Mouse (Mus musculus) limb, embryonic 14.5 days (tissue): ENCODE results near the gene 4933415A04Rik. TPM values are rescaled to one million over a fixed set of nuclear protein-coding genes. Genes with fewer than 3 reads are reported as not detected.

ENCODE experiments used
- ATAC-seq: fragments of 200-750 bp; cut with Nextera tagmentation; 2 replicates; pipeline ENCODE4 v1.8.0; 2017; ENCODE audit warnings: low read depth, moderate number of reproducible peaks, moderate TSS enrichment; ENCODE audit not compliant: low FRiP score
- DNase-seq: peaks from one replicate; pipeline ENCODE4 v3.0.0-alpha.2; 2015; ENCODE audit warnings: low spot score
- H3K27ac ChIP-seq: fragments of 300-500 bp; sonication (generic); replicated peaks from 2 replicates; pipeline ENCODE4 v1.5.1; 2014; ENCODE audit warnings: low read depth, mild to moderate bottlenecking, low read length, moderate library complexity, mixed read lengths
- H3K27me3 ChIP-seq: fragments of 300-500 bp; sonication (generic); 2 replicates; pipeline ENCODE4 v1.6.1; 2014; ENCODE audit warnings: low read length, mixed read lengths; ENCODE audit not compliant: control insufficient read depth, insufficient read depth
- H3K36me3 ChIP-seq: fragments of 300-500 bp; sonication (generic); 2 replicates; pipeline ENCODE4 v1.6.1; 2014; ENCODE audit warnings: mild to moderate bottlenecking, low read length, moderate library complexity, mixed read lengths; ENCODE audit not compliant: control insufficient read depth, insufficient read depth
- H3K4me1 ChIP-seq: fragments of 300-500 bp; sonication (generic); 2 replicates; pipeline ENCODE4 v1.6.1; 2014; ENCODE audit warnings: antibody characterized with exemption, low read length, mixed read lengths; ENCODE audit not compliant: control insufficient read depth, insufficient read depth
- H3K4me2 ChIP-seq: fragments of 300-500 bp; sonication (generic); replicated peaks from 2 replicates; pipeline ENCODE4 v1.6.1; 2014; ENCODE audit warnings: low read depth, mild to moderate bottlenecking, low read length, moderate library complexity; ENCODE audit not compliant: severe bottlenecking
- H3K4me3 ChIP-seq: fragments of 300-500 bp; sonication (generic); replicated peaks from 2 replicates; pipeline ENCODE4 v1.5.1; 2014; ENCODE audit warnings: low read length
- H3K9ac ChIP-seq: fragments of 300-500 bp; sonication (generic); 2 replicates; pipeline ENCODE4 v1.6.1; 2014; ENCODE audit warnings: mild to moderate bottlenecking, low read depth, low read length, moderate library complexity; ENCODE audit not compliant: severe bottlenecking
- H3K9me3 ChIP-seq: fragments of 300-500 bp; sonication (generic); 2 replicates; pipeline ENCODE4 v1.6.1; 2016; ENCODE audit warnings: low read length; ENCODE audit not compliant: control insufficient read depth
- POLR2A ChIP-seq: fragments of 200-500 bp; IDR thresholded peaks from 2 replicates; pipeline ENCODE4 v1.8.0; 2012; ENCODE audit warnings: inconsistent platforms, mild to moderate bottlenecking, moderate library complexity, borderline replicate concordance; ENCODE audit not compliant: insufficient read depth, insufficient read length; ENCODE audit errors: extremely low read depth
- WGBS: fragments of 180-500 bp; shearing (Covaris S2); extraction: QIAGEN DNeasy Blood & Tissue Kit; methylation state at CpG from one replicate; pipeline ENCODE4 v1.1.7; 2014; 5-methylcytosine and 5-hydroxymethylcytosine counted together
- polyA plus RNA-seq, 2 experiments: library from polyadenylated mRNA; depleted of rRNA in 1 of 2; stranded (reverse) in 1 of 2; unstranded in 1 of 2; fragments of >200 nt; fragmentation: Nextera tagmentation in 1 of 2; extraction: Ambion mirVana in 1 of 2; gene quantifications; 2 replicates each; pipeline versions ENCODE4 v1.2.1 to v1.2.3; 2012 to 2014

The 4933415A04Rik gene
- polyA plus RNA-seq (2012; rRNA removed), result 0.61 and 0.70 TPM in 2 replicates
- 2.2 and 3.6 TPM in 2 replicates for polyA plus RNA-seq (2014; fragmentation: Nextera tagmentation; extraction: Ambion mirVana)

- 79% methylated on average over 7 of the region's 7 CpGs for WGBS
- no peaks in the 10 kb centered on the region for H3K27me3 ChIP-seq
- no peak within 1 kb of the TSS for H3K27ac ChIP-seq
- ATAC-seq, result no peak
- DNase-seq, result peak; percentile 73
- H3K9ac ChIP-seq, result no peak within 1 kb of the TSS
- no peak within 1 kb of the TSS for H3K4me2 ChIP-seq
- no peak for TF ChIP-seq POLR2A
- no peaks in the 10 kb centered on the region for H3K4me1 ChIP-seq
- H3K9me3 ChIP-seq, result no peaks in the 10 kb centered on the region
- peaks cover 24% of the 10 kb centered on the region for H3K36me3 ChIP-seq
- H3K4me3 ChIP-seq, result no peak within 1 kb of the TSS
Measured at GRCm38 (mm10) chr11:43586324-43587090, at the start of gene 4933415A04Rik. 4933415A04Rik (plus strand) TSS chr11:43587040.

- TF ChIP-seq POLR2A, result no peak
- Histone ChIP-seq H3K9me3 (no peaks in the 10 kb centered on the region), H3K9ac (no peak overlapping the region), H3K36me3 (peaks cover 27% of the 10 kb centered on the region), H3K4me3 (no peak overlapping the region), H3K4me2 (no peak overlapping the region), H3K27ac (no peak overlapping the region), H3K27me3 (no peaks in the 10 kb centered on the region), H3K4me1 (peaks cover 3% of the 10 kb centered on the region; the same call in 1 of the 2 replicates)
- no peak for ATAC-seq
- no peak for DNase-seq
- WGBS, result 91% methylated on average over 6 of the region's 6 CpGs
Measured at GRCm38 (mm10) chr11:43537074-43537473, 49.8 kb upstream of the 4933415A04Rik start.

GRCm38 (mm10) chr11:43539863-43540262 is 47.0 kb upstream of the 4933415A04Rik start:
- no peak overlapping the region for H3K27ac ChIP-seq
- ATAC-seq (no peak), DNase-seq (no peak)
- no peaks in the 10 kb centered on the region for H3K27me3 ChIP-seq
- TF ChIP-seq POLR2A, result no peak
- peaks cover 13% of the 10 kb centered on the region for H3K36me3 ChIP-seq
- H3K9ac ChIP-seq, result no peak overlapping the region
- H3K4me2 ChIP-seq, result no peak overlapping the region
- 14% methylated on average over 6 of the region's 6 CpGs for WGBS
- peaks cover 3% of the 10 kb centered on the region; the same call in 1 of the 2 replicates for H3K4me1 ChIP-seq
- no peak overlapping the region for H3K4me3 ChIP-seq
- no peaks in the 10 kb centered on the region for H3K9me3 ChIP-seq

- H3K4me1 ChIP-seq, result peaks cover 12% of the 10 kb centered on the region
- H3K36me3 ChIP-seq, result no peaks in the 10 kb centered on the region; the same call in 1 of the 2 replicates
- WGBS, result 88% methylated on average over 15 of the region's 15 CpGs
- no peak overlapping the region for H3K4me2 ChIP-seq
- TF ChIP-seq POLR2A, result no peak
- ATAC-seq (no peak), DNase-seq (no peak)
- no peak overlapping the region for H3K4me3 ChIP-seq
- H3K27me3 ChIP-seq, result no peaks in the 10 kb centered on the region
- no peak overlapping the region for H3K9ac ChIP-seq
- H3K9me3 ChIP-seq, result no peaks in the 10 kb centered on the region
- no peak overlapping the region for H3K27ac ChIP-seq
Measured at GRCm38 (mm10) chr11:43543711-43544466, 43.0 kb upstream of the 4933415A04Rik start.

- 83% methylated on average over 7 of the region's 7 CpGs for WGBS
- DNase-seq, result no peak
- no peak for ATAC-seq
- Histone ChIP-seq H3K9me3 (no peaks in the 10 kb centered on the region), H3K27me3 (no peaks in the 10 kb centered on the region), H3K4me1 (peaks cover 11% of the 10 kb centered on the region), H3K36me3 (no peaks in the 10 kb centered on the region), H3K4me2 (no peak overlapping the region), H3K9ac (no peak overlapping the region), H3K27ac (no peak overlapping the region), H3K4me3 (no peak overlapping the region)
- TF ChIP-seq POLR2A, result no peak
Measured at GRCm38 (mm10) chr11:43544819-43545218, 42.0 kb upstream of the 4933415A04Rik start.
